Mouse (Mus musculus): ENCODE data around the gene Cfap61. TPM values are rescaled to one million over a fixed set of nuclear protein-coding genes. Genes with fewer than 3 reads are reported as not detected.

The Cfap61 gene
- polyA plus RNA-seq, 1 experiment from 2014 or later: not detected

DNA sequence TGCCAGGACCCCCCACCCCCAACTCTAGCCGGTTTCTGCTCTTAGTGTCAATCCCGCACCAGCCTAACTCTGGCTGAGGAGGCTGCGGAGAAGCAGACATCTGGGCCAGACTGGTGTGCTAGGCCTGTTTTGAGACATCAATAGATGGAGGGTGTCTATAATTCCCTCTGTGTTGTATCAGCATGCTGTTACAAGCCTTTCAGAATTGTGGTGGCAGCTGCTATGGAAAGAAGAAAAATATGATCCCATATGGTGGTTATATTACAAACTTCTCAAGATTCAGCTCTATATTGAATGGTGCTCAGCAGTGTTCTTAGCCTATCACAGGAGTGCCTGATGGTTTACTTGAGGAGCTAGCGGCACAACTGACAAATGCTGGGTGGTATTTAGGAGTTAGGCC, 116.8 kb downstream of the Cfap61 start:
- H3K27ac ChIP-seq (ENCODE audit: low read length): no peak overlapping the region
- no peak overlapping the region for H3K9ac ChIP-seq (ENCODE audit: low read depth, low read length)
- 79% methylated on average over 4 of the region's 4 CpGs for WGBS (ENCODE audit: insufficient replicate concordance)
- H3K36me3 ChIP-seq (ENCODE audit: control insufficient read depth, insufficient read depth): no peaks in the 10 kb centered on the region
- H3K4me2 ChIP-seq (ENCODE audit: low read depth, low read length): no peak overlapping the region
- no peaks in the 10 kb centered on the region for H3K4me1 ChIP-seq (ENCODE audit: control insufficient read depth, low read depth, low read length)
- no peak for ATAC-seq (ENCODE audit: low read depth)
- no peak overlapping the region for H3K4me3 ChIP-seq (ENCODE audit: low read depth, low read length)
- no peaks in the 10 kb centered on the region for H3K9me3 ChIP-seq (replicated peaks; ENCODE audit: control insufficient read depth, low read length)
- no peaks in the 10 kb centered on the region for H3K27me3 ChIP-seq (ENCODE audit: control insufficient read depth, insufficient read depth, low read depth, low read length)

DNA sequence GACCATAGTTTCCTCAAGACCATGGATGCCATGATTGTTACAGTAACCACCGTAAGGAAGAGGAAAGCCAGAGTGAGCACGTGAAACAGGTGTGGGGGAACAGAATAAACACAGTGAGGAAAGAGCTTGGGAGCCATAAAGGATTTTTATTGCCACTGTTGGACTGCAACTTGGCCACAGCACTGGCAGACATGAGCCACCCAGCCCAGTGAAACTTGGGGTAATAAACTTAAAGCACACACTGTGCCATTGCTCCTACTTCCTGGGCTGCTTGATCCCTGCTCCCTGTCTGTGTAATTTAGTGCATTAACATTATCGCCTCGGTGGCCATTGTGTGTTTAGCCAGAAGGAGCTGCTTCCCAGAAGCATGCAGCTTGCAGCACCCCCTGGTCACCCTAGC, 122.5 kb downstream of the Cfap61 start:
- Histone ChIP-seq H3K27me3 (ENCODE audit: control insufficient read depth, insufficient read depth, low read depth, low read length) (no peaks in the 10 kb centered on the region), H3K4me1 (ENCODE audit: control insufficient read depth, low read depth, low read length) (no peaks in the 10 kb centered on the region), H3K4me3 (ENCODE audit: low read depth, low read length) (no peak overlapping the region), H3K4me2 (ENCODE audit: low read depth, low read length) (no peak overlapping the region), H3K36me3 (ENCODE audit: control insufficient read depth, insufficient read depth) (no peaks in the 10 kb centered on the region), H3K9me3 (replicated peaks; ENCODE audit: control insufficient read depth, low read length) (no peaks in the 10 kb centered on the region), H3K27ac (ENCODE audit: low read length) (no peak overlapping the region), H3K9ac (ENCODE audit: low read depth, low read length) (no peak overlapping the region)
- ATAC-seq (ENCODE audit: low read depth): no peak
- WGBS (ENCODE audit: insufficient replicate concordance): 50% methylated on average over 4 of the region's 4 CpGs

DNA sequence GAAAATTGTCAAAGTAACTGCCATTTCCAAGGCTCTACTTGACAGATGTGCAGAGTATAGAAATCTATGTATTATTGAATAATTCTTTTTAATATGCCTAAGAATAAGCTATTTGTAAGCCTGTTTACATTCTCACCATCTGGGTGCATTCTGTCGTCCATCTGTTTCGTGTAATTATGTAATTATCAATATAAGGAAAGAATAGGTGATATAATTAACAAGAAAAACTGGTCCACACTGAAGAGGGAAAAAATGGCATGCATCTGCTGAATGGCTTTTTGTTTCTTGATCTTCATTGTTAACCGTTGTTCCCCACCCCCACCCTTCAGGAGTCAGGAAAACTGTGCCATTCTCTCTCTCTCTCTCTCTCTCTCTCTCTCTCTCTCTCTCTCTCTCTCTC, 124.2 kb downstream of the Cfap61 start:
- no peaks in the 10 kb centered on the region for H3K9me3 ChIP-seq (replicated peaks; ENCODE audit: control insufficient read depth, low read length)
- H3K36me3 ChIP-seq (ENCODE audit: control insufficient read depth, insufficient read depth): no peaks in the 10 kb centered on the region
- no peaks in the 10 kb centered on the region for H3K27me3 ChIP-seq (ENCODE audit: control insufficient read depth, insufficient read depth, low read depth, low read length)
- H3K4me2 ChIP-seq (ENCODE audit: low read depth, low read length): no peak overlapping the region
- no peak overlapping the region for H3K4me3 ChIP-seq (ENCODE audit: low read depth, low read length)
- 55% methylated on average over 3 of the region's 3 CpGs for WGBS (ENCODE audit: insufficient replicate concordance)
- no peak for ATAC-seq (ENCODE audit: low read depth)
- no peak overlapping the region for H3K9ac ChIP-seq (ENCODE audit: low read depth, low read length)
- H3K27ac ChIP-seq (ENCODE audit: low read length): no peak overlapping the region
- H3K4me1 ChIP-seq (ENCODE audit: control insufficient read depth, low read depth, low read length): no peaks in the 10 kb centered on the region

DNA sequence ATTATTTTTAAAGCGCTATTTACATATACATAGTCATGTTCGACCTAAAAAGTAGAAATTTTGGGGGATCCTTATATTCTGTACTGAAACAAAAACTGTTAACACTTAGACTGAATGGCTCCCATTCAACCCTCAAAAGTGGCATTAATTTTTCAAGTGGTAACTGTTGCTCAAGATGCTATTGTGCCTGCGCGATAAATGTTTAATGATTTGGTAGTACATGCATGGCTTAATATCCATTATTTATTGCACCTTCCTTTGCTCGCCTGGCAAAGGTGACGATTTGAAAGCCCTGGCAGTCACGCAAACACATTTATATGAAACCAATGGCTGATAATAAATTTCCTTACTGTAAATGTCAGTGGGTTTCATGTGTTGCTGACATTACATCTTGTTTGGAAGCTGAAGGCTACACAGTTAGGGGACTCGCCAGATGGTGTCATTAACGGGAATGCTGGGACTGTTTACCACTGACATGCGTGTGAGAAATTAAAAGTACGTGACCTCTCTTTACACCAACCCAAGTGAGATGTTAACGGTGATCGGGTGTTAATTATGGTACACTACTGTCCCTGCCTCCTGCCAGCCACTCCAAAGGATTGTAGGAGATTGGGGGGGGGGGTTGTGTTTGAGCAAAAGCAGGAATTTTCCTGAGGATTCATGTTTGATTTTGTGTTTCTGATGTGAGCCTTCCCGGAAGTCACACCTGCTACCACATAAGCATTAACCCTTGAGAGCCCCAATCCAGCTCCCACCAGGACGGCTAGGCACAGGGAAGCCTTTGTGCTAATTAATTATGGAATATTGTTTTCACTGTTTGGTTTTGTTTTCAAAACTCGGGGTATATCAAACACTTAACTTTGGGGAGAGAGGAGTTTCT, 127.1 kb downstream of the Cfap61 start:
- 64% methylated on average over 16 of the region's 16 CpGs for WGBS (ENCODE audit: insufficient replicate concordance)
- H3K27me3 ChIP-seq (ENCODE audit: control insufficient read depth, insufficient read depth, low read depth, low read length): no peaks in the 10 kb centered on the region
- H3K4me3 ChIP-seq (ENCODE audit: low read depth, low read length): no peak overlapping the region
- no peaks in the 10 kb centered on the region for H3K4me1 ChIP-seq (ENCODE audit: control insufficient read depth, low read depth, low read length)
- no peak overlapping the region for H3K4me2 ChIP-seq (ENCODE audit: low read depth, low read length)
- no peak for ATAC-seq (ENCODE audit: low read depth)
- H3K27ac ChIP-seq (ENCODE audit: low read length): no peak overlapping the region
- no peaks in the 10 kb centered on the region for H3K36me3 ChIP-seq (ENCODE audit: control insufficient read depth, insufficient read depth)
- H3K9ac ChIP-seq (ENCODE audit: low read depth, low read length): no peak overlapping the region
- no peaks in the 10 kb centered on the region for H3K9me3 ChIP-seq (replicated peaks; ENCODE audit: control insufficient read depth, low read length)

DNA sequence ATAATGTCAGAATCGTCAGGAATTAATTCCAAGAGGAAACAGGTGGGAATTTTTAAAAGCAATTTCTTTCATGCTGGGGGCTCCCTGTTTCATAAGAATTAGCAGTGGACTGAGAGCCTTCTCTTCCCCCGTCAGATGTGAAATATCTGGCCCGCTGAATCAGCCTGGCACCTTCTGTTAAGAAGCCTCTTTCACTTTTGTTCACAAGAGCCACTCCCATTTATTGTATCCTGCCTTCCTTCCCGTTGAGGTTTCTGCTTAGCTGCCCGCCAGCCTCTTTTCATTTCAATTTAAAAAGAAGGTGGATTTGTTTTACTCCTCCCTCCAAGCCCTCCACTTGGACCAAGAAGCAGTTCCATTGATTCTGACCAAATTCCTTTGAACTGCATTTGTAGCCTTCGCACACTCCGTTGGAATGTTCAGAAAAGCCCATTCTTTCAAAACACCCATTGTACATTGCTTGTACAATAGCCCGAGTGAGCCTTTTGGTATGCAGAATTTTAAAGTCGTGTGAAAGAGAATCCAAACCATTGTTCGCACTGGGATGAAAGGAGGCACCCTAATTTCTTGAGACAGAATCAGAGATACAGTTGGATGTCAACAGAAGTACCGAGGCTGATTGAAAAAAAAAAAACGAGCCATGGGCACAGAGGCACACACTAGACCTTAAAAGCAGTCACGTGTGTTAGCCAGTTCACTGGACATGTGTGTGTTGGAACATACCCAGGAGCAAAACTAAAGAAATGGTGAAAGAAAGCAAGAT, 127.9 kb downstream of the Cfap61 start:
- Histone ChIP-seq H3K27ac (ENCODE audit: low read length) (no peak overlapping the region), H3K27me3 (ENCODE audit: control insufficient read depth, insufficient read depth, low read depth, low read length) (no peaks in the 10 kb centered on the region), H3K36me3 (ENCODE audit: control insufficient read depth, insufficient read depth) (no peaks in the 10 kb centered on the region), H3K4me3 (ENCODE audit: low read depth, low read length) (0 out of 2 replicates have a peak overlapping the region, but pooled peaks have one; percentile 1), H3K4me1 (ENCODE audit: control insufficient read depth, low read depth, low read length) (no peaks in the 10 kb centered on the region), H3K9ac (ENCODE audit: low read depth, low read length) (no peak overlapping the region), H3K4me2 (ENCODE audit: low read depth, low read length) (no peak overlapping the region), H3K9me3 (replicated peaks; ENCODE audit: control insufficient read depth, low read length) (no peaks in the 10 kb centered on the region)
- ATAC-seq (ENCODE audit: low read depth): no peak
- WGBS (ENCODE audit: insufficient replicate concordance): 29% methylated on average over 13 of the region's 13 CpGs

DNA sequence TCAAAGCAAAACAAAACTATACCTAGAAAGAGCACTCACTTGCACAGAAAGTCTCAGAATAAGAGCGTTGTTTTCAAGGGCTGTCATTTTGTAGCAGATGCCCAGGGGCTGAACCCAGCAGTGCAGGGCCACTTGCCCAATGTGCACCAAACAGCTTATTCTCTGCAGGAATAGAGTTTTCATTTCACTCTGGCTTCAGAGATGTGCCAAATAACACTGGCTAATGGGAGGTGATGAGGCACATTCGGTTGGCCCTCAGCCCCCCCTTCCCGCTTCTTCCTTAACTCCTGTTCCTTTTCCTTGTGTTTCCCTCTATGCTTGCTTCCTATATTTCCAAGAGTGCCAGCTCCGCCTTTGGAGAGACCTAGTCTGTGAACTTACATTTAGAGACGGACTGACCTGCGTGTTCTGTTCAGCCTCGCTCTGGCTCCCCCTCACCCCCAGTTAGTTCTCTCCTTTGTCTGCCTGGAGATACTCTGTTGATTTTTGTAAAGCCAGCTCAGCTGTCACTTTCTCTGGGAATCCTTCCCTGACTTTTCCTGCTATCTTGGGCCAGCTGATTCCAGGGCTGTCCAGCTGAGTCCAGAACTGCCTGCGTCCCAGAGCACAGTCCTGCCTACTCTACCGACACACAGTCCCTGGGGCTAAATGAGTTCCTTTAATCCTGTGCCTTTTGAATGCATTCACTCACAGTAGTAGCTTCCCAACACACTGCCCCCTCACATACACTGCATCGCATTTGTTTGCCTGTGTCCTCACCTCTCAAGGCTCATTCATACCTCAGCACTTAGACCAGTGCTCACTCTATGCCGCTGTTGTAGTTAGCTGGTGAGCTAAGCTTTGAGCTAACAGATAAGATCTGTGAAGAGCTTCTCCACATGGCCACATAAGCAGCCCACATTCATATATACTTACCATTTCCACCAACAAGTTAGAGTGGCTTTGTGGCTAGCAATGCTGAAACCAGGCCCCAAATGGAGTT, 128.8 kb downstream of the Cfap61 start:
- Histone ChIP-seq H3K4me2 (ENCODE audit: low read depth, low read length) (no peak overlapping the region), H3K27ac (ENCODE audit: low read length) (no peak overlapping the region), H3K36me3 (ENCODE audit: control insufficient read depth, insufficient read depth) (no peaks in the 10 kb centered on the region), H3K9me3 (replicated peaks; ENCODE audit: control insufficient read depth, low read length) (no peaks in the 10 kb centered on the region), H3K9ac (ENCODE audit: low read depth, low read length) (no peak overlapping the region), H3K4me1 (ENCODE audit: control insufficient read depth, low read depth, low read length) (no peaks in the 10 kb centered on the region), H3K27me3 (ENCODE audit: control insufficient read depth, insufficient read depth, low read depth, low read length) (no peaks in the 10 kb centered on the region), H3K4me3 (ENCODE audit: low read depth, low read length) (no peak overlapping the region)
- 73% methylated on average over 11 of the region's 11 CpGs for WGBS (ENCODE audit: insufficient replicate concordance)
- no peak for ATAC-seq (ENCODE audit: low read depth)

DNA sequence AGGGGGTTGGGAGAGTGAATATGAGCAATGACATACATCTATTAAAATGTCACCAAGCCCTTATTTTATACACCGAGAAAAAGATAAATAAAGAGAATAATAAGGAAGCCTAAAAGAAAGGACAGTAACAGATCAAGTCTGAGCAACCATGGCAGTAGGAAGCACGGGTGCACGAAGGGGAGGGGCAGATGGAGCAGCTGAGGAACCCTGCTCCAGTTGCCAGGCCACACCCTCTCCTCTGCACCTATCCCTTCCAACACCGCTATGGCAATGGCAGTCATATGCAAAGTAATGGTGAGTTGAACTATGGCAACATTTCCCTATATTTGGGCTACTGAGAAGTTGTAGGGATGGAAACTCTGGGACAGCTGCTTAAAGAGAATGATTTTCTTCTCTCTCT, 132.8 kb downstream of the Cfap61 start:
- no peak overlapping the region for H3K27ac ChIP-seq (ENCODE audit: low read length)
- no peak overlapping the region for H3K9ac ChIP-seq (ENCODE audit: low read depth, low read length)
- no peak for ATAC-seq (ENCODE audit: low read depth)
- WGBS (ENCODE audit: insufficient replicate concordance): 39% methylated on average over 4 of the region's 4 CpGs
- H3K4me3 ChIP-seq (ENCODE audit: low read depth, low read length): no peak overlapping the region
- no peaks in the 10 kb centered on the region for H3K36me3 ChIP-seq (ENCODE audit: control insufficient read depth, insufficient read depth)
- no peaks in the 10 kb centered on the region for H3K4me1 ChIP-seq (ENCODE audit: control insufficient read depth, low read depth, low read length)
- no peak overlapping the region for H3K4me2 ChIP-seq (ENCODE audit: low read depth, low read length)
- no peaks in the 10 kb centered on the region for H3K9me3 ChIP-seq (replicated peaks; ENCODE audit: control insufficient read depth, low read length)
- no peaks in the 10 kb centered on the region for H3K27me3 ChIP-seq (ENCODE audit: control insufficient read depth, insufficient read depth, low read depth, low read length)

DNA sequence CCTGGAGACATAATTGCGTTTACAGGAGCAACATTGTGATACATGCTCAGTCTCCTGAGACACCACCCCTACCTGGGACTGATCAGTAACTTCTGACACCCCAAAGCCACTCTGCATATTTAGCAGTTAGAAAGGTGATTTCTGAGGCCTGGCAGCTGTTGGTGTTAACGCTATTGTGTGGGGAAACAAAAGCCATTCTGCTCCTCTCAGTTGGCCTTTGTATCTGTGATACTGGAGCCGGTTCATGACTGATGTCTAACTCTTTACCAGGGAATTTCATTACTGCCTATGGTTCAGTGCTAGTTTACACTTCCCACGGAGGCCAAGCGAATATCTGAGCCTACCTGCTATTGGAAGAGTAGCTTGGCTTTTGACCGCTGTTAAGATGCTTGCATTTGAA, 138.7 kb downstream of the Cfap61 start:
- Histone ChIP-seq H3K4me2 (ENCODE audit: low read depth, low read length) (no peak overlapping the region), H3K4me1 (ENCODE audit: control insufficient read depth, low read depth, low read length) (no peaks in the 10 kb centered on the region), H3K27me3 (ENCODE audit: control insufficient read depth, insufficient read depth, low read depth, low read length) (no peaks in the 10 kb centered on the region), H3K9ac (ENCODE audit: low read depth, low read length) (no peak overlapping the region), H3K4me3 (ENCODE audit: low read depth, low read length) (no peak overlapping the region), H3K27ac (ENCODE audit: low read length) (no peak overlapping the region), H3K36me3 (ENCODE audit: control insufficient read depth, insufficient read depth) (no peaks in the 10 kb centered on the region), H3K9me3 (replicated peaks; ENCODE audit: control insufficient read depth, low read length) (no peaks in the 10 kb centered on the region)
- ATAC-seq (ENCODE audit: low read depth): no peak
- WGBS (ENCODE audit: insufficient replicate concordance): 56% methylated on average over 6 of the region's 6 CpGs
